Mouse (Mus musculus): ENCODE results near the gene Gnat2.

Gnat2 gene

DNA sequence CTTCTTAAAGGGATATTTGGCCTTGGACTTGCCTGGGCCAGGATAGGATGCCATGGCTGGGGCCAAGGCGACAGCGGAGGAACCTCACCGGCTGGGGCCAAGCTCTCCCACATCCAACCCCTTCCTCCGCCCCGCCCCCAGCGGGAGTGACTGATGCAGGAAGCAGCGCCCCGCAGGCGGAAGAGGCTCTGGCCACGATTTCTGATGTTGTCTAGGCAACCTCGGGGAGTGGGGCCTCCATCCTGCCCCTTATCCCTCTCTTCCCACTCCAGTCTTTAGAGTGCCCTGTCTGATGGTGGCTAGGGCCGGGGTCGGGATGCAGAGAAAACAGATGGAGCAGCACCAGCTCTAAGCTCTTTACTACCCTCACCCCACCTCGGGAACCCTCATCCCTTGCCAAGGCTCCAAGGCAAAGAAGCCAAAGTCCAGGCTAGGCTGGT is 7.3 kb upstream of the Gnat2 start:
- peak; percentile 85 for DNase-seq (ENCODE audit: low spot score)

DNA sequence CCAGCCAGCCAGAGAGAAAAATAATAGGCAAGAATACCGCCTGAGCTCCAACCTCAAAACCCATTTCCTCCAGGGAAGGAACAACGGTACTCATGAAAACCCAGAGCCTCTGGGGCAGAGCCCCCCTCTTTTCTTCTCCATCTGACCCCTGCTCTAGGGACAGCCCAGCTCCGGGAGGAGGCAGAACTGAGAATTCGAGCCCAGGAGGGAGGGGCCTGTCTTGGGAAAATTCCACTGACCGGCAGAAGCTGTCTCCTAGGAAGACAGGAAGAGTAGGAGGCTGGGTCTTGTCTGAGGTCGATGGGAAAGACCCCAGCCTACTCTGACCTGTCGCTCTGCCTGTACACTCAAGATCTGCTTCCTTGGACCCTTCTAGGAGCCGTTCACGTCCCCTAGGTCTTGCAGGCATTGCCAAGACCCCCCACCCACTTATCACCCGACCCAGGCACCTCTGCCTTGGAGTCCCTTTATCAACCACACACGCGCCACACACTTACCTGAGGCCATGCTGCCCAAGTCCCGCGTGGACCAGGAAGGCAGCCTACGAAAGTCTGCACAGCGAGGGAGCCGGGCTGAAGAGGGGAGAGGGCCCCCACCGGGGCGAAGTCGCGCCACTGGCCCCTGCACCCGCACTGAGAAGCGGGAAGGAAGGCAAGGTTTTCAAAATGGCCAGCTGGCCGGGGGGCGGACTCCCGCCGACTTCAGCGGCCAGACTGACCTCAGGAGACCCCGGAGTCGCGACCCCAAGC is 6.7 kb upstream of the Gnat2 start:
- DNase-seq (ENCODE audit: low spot score) = peak; percentile 53

DNA sequence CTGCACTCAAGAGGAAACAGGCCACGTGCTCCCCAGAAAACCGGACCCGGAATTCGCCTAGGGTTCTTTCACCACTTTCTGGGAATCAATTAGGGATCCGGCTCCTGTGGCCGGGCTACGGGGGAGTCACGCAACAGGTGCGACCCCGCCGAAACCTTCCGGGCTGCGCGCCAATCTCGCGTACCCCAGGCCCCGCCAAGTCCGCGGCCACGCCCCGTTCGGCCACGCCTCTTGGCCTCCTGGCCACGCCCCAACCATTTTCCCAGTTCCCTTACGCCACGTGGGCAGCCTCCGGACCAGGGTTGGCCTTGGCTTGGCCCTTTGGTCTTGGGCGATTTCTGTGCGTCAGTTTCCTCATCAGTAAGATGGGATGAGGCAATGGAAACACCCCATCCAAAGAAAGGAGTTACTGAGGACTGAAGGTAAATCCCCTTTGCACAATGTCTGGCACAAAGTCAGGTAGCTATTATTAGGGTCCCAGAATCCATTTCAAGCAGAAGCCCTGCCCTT is 6.1 kb upstream of the Gnat2 start, which contains the start of gene Ampd2:
Gene Ampd2 (minus strand): TSS at position 182 of the 510 bp plus-strand sequence.
- peak; percentile 66 for DNase-seq (ENCODE audit: low spot score)

DNA sequence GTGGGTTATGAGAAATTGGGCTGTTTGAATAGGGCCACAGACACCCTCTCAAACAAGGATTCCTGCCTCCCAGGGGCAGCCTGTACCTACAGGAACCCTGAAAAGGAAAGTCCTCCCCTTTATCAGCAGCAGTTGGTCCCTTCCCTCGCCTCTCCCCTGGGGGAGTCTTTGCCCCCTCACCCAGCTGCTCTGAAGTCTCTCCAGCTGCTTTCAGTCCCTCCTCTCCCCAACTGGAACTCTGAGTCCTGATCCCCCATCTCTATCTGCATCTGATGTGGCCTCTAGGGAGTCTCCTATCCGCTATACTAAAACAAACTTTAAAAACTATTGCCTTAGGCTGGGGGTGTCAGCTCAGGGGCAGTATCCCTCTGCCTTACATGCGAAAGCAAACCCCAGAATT is 5.3 kb upstream of the Gnat2 start:
- DNase-seq (ENCODE audit: low spot score) = no peak

DNA sequence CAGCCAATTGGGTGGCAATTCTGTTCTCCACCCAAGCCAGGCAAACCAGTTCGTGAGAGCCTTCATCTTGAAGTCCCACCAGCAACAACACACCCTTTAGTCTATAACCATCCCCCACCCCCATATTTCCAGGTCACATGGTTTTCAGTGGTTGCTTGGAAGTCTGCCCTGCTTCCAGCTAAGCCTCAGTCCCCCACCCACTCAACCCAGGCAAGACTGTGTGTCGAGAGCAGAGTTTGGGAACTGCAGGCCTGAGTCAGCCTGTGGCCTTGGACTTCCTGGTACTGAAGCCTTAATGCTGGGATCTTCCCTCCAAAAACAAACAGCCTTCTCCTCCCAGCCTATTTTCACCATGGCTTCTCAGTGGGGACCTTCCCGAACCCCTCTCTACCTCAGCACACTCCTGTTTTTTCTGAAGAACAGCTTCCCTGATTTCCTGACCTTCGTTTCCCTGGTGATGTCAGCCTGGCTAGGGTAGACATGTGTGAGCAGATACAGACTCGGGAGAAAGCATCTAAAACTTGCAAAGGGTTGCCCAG is 3.7 kb upstream of the Gnat2 start:
- DNase-seq (ENCODE audit: low spot score) = no peak

DNA sequence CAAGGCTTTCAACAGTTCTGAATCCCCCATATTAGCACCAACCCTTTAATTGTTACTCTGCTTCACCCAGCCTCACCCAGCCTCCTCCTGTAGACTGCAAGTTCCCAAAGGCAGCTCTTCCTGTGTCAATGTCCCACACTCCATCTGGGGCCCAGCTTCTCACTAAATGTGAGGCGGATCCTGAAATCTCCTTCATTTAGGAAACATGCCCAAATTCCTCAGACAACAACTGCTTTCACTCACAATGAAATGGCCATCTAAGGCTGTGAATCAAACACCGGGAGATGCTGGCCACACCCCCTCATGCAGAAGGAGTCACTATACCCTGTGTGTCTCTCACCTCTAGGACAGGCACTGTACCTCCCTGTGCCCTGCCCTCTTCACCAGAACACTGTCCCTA is 2.7 kb upstream of the Gnat2 start:
- no peak for DNase-seq (ENCODE audit: low spot score)

DNA sequence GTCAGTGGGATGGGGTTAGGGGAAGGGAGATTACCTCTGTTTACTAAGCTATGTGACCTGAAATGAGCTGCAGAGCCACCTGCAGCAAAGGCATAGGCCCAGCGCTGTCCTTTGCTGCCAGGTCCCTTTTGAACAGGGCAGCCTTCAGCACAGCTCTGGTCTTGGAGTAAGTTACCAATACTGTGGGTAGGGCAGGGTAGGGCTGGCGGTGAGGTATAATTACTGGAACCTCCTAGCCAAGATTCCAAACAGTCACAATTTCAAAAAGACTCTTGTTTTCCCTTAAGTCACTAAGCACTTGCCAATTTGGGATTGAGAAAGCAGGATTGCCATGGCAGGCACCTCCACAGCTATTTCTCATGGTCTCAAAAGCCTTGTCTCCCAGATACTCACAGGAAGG is 2.0 kb upstream of the Gnat2 start:
- DNase-seq (ENCODE audit: low spot score) = no peak

DNA sequence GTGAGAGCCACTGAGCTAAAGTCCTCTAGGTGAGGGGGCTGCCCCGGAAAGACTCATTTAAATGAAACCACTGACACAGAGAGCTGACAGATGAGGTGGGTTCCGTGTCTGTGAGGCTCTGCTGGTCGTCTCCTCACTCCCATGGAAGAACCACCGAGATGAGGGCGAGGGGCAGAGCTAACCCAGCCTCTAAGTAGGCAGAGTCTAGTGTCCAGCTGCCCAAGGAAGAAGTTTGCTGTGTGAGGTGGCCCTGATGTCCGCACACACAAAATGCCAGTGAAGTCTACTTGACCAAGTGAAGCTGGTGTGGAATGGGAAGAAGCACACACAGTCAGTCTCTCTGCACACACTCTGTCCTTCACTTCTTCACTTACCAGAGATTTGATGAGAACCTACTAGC is 559 bp upstream of the Gnat2 start:
- no peak for DNase-seq (ENCODE audit: low spot score)

DNA sequence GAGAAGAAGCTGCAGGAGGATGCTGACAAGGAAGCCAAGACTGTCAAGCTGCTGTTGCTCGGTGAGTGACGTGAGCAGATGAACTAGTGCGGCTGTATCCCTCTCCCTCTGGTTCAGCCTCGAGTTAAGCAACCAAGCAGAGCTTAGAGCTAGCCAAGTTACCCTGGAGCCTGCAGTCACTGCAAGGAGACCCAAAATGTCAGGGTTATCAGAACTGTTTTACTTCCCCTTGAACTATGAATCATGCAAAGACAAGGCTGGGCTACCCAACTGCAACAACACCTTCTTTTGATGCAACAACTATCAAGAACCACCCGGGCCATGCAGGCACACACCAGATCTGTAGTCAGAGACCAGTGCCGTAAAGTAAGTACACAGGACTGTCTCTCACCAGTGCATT is 717 bp downstream of the Gnat2 start:
- DNase-seq (ENCODE audit: low spot score) = no peak

DNA sequence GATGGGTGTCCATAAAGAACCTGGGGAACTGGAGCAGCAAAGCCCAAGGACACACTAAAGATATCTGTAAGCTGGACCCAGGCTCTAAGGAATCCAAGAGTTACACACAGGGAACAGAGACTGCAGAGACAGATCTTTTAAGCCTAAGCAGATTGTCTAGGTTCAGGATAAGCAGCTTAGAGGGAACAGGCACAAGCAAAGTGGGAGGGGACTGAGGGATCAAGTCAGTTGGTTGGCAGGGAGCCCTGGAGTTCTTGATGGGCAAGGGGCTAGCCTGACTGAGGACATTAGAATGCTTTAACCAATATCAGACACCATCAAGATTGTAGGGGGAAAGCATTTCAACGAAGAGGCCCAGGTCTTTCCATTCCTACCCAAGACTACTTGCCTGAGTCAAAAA is 1.6 kb downstream of the Gnat2 start:
- DNase-seq (ENCODE audit: low spot score) = no peak

DNA sequence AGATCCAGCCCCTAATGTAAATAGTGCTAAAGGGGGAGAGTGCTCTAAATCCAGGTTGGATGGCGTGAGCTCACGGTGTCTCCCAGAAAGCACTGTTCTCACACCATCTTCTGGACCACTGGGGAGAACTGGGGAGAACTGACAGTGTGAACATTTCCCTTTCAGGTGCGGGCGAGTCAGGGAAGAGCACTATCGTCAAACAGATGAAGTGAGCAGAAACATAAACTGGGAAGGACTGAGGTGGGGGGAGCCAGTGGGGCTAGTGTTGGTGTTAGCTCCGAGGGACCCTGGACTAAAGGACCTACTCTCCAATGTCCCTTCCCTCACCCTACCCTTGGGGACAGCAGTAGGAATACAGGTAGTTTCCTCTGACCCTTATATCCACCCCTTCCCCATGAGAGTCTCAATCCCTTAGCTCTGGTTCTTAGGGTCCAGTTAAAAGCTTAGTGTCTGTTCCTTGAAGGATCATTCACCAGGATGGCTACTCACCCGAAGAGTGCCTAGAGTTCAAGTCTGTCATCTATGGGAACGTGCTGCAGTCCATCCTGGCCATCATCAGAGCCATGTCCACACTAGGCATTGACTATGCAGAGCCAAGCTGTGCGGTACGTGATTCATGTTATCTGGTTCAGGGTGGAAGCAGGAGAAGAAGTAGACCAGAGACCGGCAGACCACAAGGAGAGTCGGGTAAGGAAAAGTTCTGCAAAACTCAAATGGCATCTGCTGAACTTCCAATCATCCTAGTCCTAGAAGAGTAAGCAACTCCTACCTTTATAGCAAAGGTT is 2.6 kb downstream of the Gnat2 start:
- DNase-seq (ENCODE audit: low spot score) = no peak

DNA sequence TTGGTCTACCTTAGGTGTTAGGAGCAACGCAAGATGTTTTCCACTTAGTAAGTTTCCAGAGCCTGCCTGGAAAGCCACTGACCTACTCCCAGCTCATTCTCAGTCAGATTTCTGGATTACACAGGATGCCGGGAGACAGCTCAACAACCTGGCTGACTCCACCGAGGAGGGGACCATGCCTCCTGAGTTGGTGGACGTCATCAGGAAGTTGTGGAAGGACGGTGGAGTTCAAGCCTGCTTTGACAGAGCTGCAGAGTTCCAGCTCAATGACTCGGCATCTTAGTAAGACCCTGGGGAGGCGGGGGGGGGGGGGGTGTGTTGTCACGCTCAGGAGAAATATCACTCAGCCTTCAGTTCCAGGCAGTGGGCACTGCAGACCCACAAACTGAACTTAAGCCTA is 3.6 kb downstream of the Gnat2 start:
- DNase-seq (ENCODE audit: low spot score) = no peak

DNA sequence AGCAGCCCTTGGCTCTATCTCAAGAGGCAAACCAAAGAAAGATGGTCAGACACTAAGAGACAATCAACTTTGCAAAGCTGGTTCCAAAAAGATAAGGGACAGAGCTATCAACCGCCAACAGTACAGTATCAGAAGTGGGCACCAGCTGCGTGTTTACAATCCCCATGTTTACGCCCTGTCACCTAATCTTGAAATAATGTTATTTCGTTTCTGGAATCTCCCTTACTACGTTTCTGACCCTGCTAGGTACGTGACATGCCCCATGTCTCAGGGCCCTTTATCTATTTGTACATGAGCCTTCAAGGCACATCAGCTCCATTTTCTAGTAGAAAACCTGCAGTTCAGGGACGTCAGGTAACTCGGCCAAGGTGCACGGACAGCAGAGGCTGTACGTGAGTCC is 4.1 kb downstream of the Gnat2 start:
- DNase-seq (ENCODE audit: low spot score) = no peak

DNA sequence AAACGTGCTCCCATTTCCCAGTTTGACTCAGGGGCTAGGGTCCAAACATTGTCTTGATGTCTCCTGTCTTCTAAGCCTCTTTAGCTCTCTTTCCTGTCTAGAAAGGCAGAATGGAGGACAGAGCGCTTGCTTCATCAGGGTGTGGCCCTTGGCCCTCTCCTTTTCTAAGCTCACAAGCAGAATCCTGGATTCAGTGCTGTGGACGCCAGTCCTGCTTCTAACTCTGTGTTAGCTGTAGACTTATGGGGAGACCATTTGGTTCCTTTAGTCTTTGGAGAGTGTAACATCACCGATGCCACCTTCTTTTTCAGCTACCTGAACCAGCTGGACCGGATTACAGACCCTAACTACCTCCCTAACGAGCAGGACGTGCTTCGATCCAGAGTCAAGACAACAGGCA is 5.1 kb downstream of the Gnat2 start:
- no peak for DNase-seq (ENCODE audit: low spot score)

DNA sequence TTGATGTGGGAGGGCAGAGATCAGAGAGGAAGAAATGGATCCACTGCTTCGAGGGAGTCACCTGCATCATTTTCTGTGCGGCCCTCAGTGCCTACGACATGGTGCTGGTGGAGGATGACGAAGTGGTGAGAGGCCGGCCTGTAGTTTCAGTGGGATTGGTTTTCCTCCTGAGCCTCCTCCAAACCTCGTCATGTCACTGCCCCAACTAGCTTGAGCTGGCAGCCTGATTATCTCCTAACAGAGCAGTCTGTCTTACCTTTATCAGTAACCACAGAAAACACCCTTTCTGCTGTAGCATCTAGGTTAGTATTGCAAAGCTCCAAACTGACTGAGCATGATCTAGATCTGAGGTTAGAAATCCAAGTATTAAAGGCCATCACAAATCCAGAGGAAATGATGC is 5.7 kb downstream of the Gnat2 start:
- no peak for DNase-seq (ENCODE audit: low spot score)

DNA sequence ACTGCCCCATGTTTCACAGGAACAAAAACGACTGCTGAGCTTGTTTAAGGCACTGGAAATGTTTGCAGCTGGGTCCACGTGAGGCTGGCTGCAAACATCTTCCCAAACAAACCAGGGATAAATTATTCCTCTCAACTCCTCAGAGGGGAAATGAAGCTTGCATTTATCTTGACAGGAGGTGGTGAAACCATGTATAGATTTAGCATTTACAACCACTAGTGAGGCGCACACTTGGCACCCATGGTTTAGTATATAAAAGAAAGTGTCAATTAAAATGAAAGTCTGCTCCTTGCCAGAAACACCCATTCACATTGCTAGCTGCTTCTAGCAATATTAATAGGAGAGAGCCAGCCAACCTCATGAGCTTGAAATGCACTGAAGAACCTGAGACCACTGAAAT is 9.0 kb downstream of the Gnat2 start:
- no peak for DNase-seq (ENCODE audit: low spot score)

DNA sequence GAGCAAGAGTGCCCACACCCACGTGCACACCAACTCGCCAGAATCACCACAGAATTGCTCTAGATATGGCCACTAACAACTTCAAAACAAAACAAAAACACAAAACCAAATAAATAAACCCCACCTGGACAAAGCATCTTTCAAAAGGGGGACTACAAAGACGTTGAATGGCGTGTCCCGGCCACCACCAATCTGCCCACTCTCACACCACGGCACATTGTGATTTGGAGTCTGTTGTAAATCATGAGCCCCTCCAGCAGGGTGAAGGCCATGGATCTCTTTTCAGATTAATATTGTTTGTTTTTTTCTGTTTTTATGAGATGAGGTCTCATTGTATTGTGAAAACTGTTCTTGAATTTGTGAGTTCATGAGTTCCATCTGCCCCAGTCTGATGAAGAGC is 9.5 kb downstream of the Gnat2 start:
- DNase-seq (ENCODE audit: low spot score) = no peak

DNA sequence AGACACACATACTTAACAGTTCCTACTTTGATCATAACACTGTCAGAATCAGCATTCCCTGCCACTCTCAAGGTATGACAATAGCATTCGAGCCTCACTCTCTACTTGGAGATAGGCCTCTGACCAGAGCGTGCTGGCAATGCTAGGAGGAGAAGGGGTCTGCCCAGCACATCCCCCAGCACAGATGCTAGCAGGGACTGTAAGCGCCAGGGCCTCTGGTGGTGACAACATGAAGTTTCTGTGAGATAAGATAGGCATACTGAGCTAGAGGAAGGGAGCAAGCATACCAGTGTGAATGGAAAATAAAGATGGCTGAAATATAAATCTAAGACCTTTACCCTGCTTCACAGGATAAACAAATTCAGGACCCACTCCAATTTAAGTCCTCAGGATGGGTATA is 12.7 kb downstream of the Gnat2 start:
- no peak for DNase-seq (ENCODE audit: low spot score)

DNA sequence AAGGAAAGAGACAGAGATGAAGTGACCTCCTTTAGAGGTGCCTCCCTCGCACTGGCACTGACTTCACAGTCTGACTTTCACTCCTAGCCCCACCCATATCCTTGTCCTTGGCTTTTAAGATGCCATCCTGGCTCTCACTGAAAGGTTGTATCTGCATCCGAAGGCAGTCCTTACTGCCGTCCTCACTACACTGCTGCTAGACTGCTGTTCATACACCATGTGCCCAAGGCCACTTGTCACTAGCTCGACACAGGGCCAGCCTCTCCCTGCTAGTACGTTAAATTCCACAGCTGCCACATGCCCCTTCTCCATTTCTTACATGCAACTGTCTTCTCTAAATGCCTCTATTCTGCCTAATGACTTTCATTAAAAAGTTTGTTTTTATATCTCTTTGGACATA is 18.7 kb downstream of the Gnat2 start:
- DNase-seq (ENCODE audit: low spot score) = no peak

DNA sequence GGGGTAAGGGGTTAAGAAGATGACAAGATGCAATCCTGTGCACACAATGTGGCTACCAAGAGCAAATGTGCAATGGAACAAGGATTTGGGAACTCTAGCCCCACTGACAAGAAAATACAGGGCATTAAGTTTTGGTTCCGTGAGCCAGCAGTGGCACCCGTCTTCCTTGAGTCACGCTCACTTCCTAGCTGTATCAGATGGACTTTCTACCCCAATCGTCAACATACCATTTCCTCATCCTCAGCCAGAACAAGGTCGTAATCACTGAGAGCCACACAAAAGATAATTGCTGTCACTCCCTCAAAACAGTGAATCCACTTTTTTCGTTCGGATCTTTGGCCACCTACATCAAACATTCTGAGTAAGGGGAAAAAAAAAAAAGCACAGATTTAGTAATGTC is 19.7 kb downstream of the Gnat2 start:
- DNase-seq (ENCODE audit: low spot score) = no peak

DNA sequence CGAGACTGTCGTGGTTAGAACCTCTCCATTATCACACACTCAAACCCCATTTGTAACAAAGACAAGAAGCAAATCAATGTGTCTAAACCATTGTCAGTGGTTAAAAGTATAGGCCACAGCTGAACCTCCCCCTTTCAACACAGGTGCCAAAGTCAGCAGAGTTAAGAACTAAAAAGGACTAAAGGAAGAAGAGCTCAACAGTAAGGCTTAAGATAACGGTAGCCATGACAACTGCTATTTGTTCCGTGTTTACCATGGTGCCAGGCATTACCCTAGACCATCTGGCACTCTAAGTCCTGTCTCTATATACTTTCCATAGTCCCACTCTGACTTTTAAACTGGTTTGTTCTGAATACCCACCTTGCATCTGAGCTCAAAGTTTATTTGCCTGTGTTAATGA is 20.1 kb downstream of the Gnat2 start:
- DNase-seq (ENCODE audit: low spot score) = no peak

DNA sequence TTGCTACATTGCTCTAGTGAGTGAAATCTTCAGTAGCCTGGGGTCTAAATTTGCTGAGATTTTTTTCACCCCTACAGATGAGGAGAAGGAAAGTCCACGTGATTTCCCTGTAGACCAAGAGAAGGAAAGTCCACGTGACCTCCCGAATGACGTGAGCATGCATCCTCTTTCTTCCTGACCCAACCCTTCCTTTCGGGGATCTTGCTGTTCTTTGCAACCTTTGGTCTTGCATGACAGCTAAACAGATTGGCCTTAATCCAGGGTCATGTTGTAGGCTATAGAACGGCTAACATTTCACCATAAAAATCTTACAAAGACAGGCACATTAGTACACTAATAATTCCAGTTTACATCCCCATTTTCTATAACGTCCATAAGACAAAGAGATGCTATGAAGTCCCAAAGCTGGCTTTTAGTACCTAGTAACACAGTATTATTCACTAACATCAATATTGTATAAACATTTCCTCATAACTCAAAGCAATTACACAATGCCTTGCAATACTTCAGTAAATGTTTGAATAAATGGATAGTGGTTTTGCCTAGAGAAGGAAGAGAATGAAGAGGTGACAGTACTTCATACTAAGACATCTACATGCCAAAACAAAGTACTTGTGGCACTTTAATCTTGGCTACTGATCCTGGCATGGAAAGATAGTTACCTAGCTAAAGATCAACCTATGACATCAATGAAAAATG is 21.2 kb downstream of the Gnat2 start:
- no peak for DNase-seq (ENCODE audit: low spot score)

DNA sequence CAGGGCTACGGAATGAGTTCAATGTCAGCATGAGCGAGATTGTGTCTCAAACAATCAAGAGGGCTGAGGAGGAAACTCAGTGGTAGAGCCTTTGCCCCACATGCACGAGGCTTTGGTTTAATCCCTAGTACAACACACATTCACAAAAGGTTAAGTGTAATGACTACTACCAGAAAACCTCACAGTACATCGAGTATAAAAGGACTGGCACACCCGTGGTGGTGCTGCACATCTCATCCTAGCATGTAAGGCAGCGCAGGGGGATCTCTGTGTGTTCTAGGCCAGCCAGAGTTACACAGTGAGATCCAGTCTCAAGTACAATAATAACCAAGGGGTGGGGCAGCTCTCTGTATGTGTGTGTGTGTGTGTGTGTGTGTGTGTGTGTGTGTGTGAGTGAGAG is 24.9 kb downstream of the Gnat2 start:
- no peak for DNase-seq (ENCODE audit: low spot score)

Measured in ovary, postnatal 10 days (tissue).